Mouse (Mus musculus) layer of hippocampus, adult 2 months (tissue): ENCODE measurements at regions not wholly inside any gene's neighbourhood (a gene's known extent, or its start where the extent isn't known, plus 50 kb on each side); places are given as distances from the start of the nearest gene placed in this dataset.

Experiments used
- DNase-seq, 2 experiments: peaks; one replicate each; pipeline ENCODE4 v3.0.0; 2022; ENCODE audit warnings: low spot score in 2 of 2
- H3K27ac ChIP-seq: fragments of 200-600 bp; 2 replicates; pipeline ENCODE4 v1.8.1; 2022
- H3K4me3 ChIP-seq: fragments of 200-600 bp; 2 replicates; pipeline ENCODE4 v1.8.1; 2022; ENCODE audit warnings: mild to moderate bottlenecking
- CTCF ChIP-seq: fragments of 200-600 bp; conservative IDR thresholded peaks from 2 replicates; pipeline ENCODE4 v1.8.1; 2022; ENCODE audit warnings: antibody characterized with exemption, mild to moderate bottlenecking, moderate library complexity

- no peak overlapping the region for H3K4me3 ChIP-seq
- H3K27ac ChIP-seq = no peak overlapping the region
- no peak for TF ChIP-seq CTCF
- no peak for DNase-seq
Observed at GRCm38 (mm10) chr12:77179138-77179537, 58.8 kb upstream of the Fut8 start.

- no peak for DNase-seq
Observed at GRCm38 (mm10) chr12:77177811-77178578, 59.9 kb upstream of the Fut8 start.

DNA sequence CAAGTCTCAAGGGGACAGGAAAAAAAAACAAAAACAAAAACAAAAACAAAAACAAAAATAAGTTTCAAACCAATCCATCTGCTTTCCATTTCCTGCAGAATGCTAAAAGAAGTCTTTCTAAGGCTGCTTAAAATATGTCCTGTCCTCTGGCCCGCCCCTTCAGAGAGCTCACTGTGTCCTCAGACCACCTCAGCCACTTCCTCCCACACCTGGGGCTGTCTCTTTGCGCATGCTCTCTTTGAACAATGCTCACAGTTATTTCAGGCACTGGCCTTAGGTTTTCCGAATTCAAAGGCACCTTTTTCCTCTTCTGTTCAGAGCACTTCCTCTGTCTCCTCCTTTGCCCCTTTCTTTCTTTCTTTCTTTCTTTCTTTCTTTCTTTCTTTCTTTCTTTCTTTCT, 60.6 kb upstream of the Fut8 start:
- H3K27ac ChIP-seq = no peak overlapping the region
- H3K4me3 ChIP-seq = no peak overlapping the region
- no peak for TF ChIP-seq CTCF
- DNase-seq = no peak

More at GRCm38 (mm10) chr12:77177811-77178578, 59.9 kb upstream of the Fut8 start:
- no peak overlapping the region for H3K4me3 ChIP-seq
- H3K27ac ChIP-seq = no peak overlapping the region
- no peak for TF ChIP-seq CTCF

DNA sequence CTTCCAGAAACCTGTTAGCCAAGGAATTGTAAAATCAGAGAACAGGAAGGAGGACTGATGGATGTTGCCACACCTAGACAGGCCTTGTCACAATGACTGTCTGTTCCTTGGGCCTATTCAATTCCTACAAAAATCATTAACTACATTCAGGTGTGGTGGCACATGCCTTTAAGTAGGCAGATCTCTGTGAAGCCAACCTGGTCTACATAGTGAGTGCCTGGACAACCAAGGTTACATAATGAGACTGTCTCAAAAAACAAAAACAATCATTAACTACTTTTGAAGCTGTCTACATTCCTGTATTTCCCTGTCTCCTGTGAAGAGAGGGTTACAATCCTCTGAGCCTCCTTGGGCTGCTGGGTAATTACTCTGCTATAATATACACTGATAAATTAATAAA, 63.9 kb upstream of the Fut8 start:
- no peak for TF ChIP-seq CTCF
- no peak for DNase-seq
- Histone ChIP-seq H3K4me3 (no peak overlapping the region), H3K27ac (no peak overlapping the region)

- no peak for TF ChIP-seq CTCF
- Histone ChIP-seq H3K27ac (no peak overlapping the region), H3K4me3 (no peak overlapping the region)
- no peak for DNase-seq
Observed at GRCm38 (mm10) chr12:77172540-77172939, 65.4 kb upstream of the Fut8 start.

DNA sequence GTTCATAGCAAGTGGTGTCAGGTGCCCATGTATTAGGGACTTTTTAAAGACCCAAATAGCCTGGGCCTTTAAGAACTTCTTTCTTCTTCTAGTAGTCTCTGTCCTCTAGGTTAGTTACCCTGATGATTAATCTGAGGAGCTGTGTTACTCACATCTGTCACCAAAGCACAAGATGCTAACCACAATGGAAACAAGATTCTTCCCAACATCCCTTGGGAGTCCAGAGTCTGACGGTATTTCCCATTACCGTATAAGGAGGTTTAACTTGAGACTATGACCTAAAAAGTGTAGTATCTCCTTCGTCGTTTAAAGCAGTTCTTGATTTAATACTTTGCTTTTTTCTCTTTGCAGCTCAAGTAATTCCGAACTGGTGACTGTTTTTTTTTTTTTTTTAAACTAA, 67.7 kb upstream of the Fut8 start:
- TF ChIP-seq CTCF = no peak
- no peak for DNase-seq
- no peak overlapping the region for H3K27ac ChIP-seq
- no peak overlapping the region for H3K4me3 ChIP-seq

DNA sequence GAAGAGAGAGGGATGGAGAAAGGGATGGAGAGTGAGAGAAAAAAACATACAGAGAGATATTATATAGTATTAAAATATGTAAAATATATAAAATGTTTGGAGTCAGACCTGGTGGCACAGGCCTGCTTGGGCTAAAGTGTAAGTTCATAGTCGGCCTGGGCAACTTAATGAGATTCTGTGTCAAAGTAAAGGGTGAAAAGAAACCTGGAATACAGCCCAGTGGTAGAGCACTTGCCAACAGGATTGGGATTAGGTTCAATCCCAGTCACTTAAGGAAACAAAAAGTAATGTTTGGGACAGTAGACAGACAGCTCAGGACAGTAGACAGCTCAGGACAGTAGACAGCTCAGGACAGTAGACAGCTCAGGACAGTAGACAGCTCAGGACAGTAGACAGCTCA, 69.6 kb upstream of the Fut8 start:
- TF ChIP-seq CTCF = no peak
- H3K4me3 ChIP-seq = no peak overlapping the region
- H3K27ac ChIP-seq = no peak overlapping the region
- DNase-seq = no peak

DNA sequence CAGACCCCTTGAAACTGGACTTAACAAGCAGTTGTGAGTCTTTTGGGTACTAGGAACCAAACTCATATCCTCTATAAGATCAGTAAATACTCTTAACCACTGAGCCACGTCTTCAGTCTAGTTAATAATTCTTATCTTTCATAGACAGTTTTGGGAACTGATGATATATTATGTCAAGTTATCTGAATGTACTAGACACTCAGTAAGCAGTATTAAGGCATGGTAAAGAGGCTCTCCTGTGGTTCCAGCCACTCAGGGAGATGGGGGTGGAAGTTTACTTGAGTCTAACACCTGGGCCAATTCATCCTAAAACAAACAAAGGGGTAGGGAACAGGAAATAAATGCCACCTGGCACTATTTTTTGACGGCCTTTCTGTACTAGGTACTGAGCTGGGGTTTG, 81.2 kb upstream of the Fut8 start:
- H3K4me3 ChIP-seq = no peak overlapping the region
- H3K27ac ChIP-seq = no peak overlapping the region
- DNase-seq = no peak
- no peak for TF ChIP-seq CTCF

- TF ChIP-seq CTCF = no peak
- no peak overlapping the region for H3K27ac ChIP-seq
- no peak for DNase-seq
Observed at GRCm38 (mm10) chr12:77155626-77156025, 82.3 kb upstream of the Fut8 start.

DNA sequence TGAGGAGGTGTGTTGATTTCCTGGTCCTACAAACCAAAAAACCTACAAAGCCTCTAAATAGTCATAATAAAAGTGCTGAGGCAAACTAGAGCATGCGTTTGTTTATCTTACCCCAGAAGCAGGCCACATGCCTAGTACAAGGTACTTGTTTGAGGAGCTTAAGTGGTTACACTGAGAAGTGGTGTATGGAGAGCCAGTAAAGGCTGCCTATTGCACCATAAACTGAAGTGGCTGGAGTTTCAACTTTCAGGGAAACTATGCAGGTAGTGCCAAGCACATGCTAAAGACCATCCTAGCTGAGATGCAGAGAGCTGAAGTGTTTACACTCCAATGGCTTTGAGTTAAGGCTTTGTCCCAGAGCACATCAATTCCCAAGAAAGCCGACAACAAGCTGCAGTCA, 86.5 kb upstream of the Fut8 start:
- no peak overlapping the region for H3K4me3 ChIP-seq
- no peak for DNase-seq
- no peak for TF ChIP-seq CTCF
- no peak overlapping the region for H3K27ac ChIP-seq

More at GRCm38 (mm10) chr12:77155626-77156025, 82.3 kb upstream of the Fut8 start:
- H3K4me3 ChIP-seq = no peak overlapping the region

GRCm38 (mm10) chr12:77149835-77150234, 88.1 kb upstream of the Fut8 start:
- Histone ChIP-seq H3K4me3 (no peak overlapping the region), H3K27ac (no peak overlapping the region)
- no peak for DNase-seq
- TF ChIP-seq CTCF = no peak

DNA sequence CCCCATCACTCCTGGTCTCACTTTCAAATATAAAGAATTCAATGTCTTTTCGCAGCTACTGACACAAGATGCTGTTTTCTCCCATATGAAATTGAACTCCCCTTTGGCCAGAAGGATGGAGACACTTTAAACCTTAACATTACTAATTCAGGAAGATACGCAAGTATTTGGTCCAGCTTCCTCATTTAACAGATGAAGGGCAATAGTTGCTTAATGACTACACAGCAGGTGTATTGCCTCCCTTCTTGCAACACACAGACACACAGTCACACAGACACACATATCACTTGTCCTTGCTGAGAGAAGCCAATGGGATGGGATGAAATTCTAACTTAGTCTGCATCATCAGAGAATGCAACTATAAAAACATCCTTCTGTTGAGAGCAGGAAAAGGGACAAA, 89.8 kb upstream of the Fut8 start:
- no peak for DNase-seq

DNA sequence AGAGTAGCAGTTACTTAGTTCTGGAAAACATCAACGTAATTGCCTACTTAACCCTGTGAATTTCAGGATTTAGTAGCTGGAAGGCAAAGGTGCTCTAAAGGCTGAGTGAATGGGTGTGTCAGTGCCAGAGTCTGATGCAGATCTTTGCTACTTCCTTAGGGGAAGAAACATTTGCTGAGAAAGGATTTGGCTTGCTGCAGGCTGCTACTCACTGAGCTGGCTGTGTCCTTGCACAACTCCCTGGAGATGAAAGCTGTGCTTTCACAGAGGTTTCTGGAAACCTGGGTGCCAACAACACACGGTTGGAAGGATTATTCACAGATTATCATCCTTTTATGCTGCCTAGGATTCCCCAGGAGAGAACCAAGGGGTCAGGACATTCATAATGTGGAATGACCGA, 94.0 kb upstream of the Fut8 start:
- DNase-seq = no peak
- no peak for TF ChIP-seq CTCF

More for the DNA sequence above, 89.8 kb upstream of the Fut8 start:
- TF ChIP-seq CTCF = no peak
- Histone ChIP-seq H3K4me3 (no peak overlapping the region), H3K27ac (no peak overlapping the region)

DNA sequence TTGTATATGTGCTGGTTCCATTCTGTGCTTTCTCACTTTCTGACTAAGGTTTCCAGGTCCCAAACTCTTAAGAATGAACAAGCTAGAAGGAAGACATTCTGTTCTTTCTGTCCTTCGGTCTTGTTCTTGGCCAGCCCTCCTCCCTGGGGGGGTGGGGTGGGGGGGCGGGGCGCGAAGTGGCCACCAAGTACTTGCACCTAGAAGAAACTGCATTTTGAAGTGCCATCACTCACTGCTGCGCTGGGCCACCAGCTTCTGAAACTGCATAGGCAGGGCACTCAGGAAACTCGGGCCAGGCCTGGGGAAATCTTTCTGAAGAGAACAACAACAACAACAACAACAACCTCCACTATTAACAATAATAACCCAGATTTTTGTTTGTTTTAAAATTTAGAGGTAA, 94.4 kb upstream of the Fut8 start:
- no peak for TF ChIP-seq CTCF

More for the DNA sequence above, 94.0 kb upstream of the Fut8 start:
- H3K27ac ChIP-seq = no peak overlapping the region
- H3K4me3 ChIP-seq = no peak overlapping the region

DNA sequence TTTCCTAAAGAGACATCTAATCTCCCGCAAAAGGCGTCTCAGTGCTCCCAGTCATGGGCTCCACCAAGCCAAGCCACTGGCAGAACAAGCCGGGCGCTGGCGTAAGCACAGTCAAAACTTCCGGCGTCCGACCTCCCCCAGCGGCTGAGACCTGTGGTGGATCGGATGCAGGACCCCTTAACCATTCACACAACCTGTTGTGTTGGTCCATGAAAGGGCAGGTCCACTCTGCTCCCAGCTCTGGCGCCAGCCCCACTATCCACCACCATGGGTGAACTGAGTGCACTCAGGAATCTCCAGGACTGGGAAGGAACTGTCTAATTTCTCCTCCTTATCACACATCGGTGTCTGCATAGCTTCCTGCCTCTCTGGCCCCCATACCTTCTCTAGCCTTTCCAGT, 94.8 kb upstream of the Fut8 start:
- DNase-seq = no peak
- TF ChIP-seq CTCF = no peak
- H3K27ac ChIP-seq = no peak overlapping the region
- no peak overlapping the region for H3K4me3 ChIP-seq

More for the DNA sequence above, 94.4 kb upstream of the Fut8 start:
- Histone ChIP-seq H3K4me3 (no peak overlapping the region), H3K27ac (no peak overlapping the region)
- DNase-seq = no peak
